Mouse (Mus musculus): ENCODE measurements around the gene Pik3c2a. TPM values are rescaled to one million over a fixed set of nuclear protein-coding genes. Genes with fewer than 3 reads are reported as not detected.

Pik3c2a gene
- total RNA-seq, 1 experiment: 36.4 TPM

GRCm38 (mm10) chr7:116308632-116308991, 134.6 kb downstream of the Pik3c2a start:
- Histone ChIP-seq H3K27ac (ENCODE audit: insufficient read depth, low read depth, low read length, poor library complexity, severe bottlenecking) (peak overlapping the region; percentile 98), H3K4me3 (ENCODE audit: insufficient read depth in 1 of 2, low read depth in 1 of 2, low read length in 2 of 2, poor library complexity in 1 of 2, severe bottlenecking in 1 of 2) (peak overlapping the region; percentile 89 to 98), H3K9me3 (ENCODE audit: control insufficient read depth, insufficient read depth, low read depth, low read length) (no peaks in the 10 kb centered on the region), H3K36me3 (ENCODE audit: control insufficient read depth, insufficient read depth, low read length, poor library complexity, severe bottlenecking) (no peaks in the 10 kb centered on the region; the same call in 1 of the 2 replicates), H3K4me1 (ENCODE audit: control insufficient read depth in 2 of 2, insufficient read depth in 2 of 2, low read length in 2 of 2, poor library complexity in 1 of 2) (peaks cover 4 to 13% of the 10 kb centered on the region in 2 experiments; a peak in 3 of 4 replicates), H3K9ac (ENCODE audit: insufficient read depth, low read depth, low read length, poor library complexity, severe bottlenecking) (peak overlapping the region; percentile 88)
- TF ChIP-seq HCFC1 (IDR thresholded peaks at IDR 0.05; ENCODE audit: borderline replicate concordance, insufficient read depth, low read length): no peak
- no peak for TF ChIP-seq CHD2 (IDR thresholded peaks at IDR 0.05; ENCODE audit: low read depth, low read length)
- no peak for TF ChIP-seq ZC3H11A (IDR thresholded peaks at IDR 0.05; ENCODE audit: borderline replicate concordance, low read depth, low read length)
- no peak for TF ChIP-seq MAFK (IDR thresholded peaks at IDR 0.05; ENCODE audit: insufficient read depth, low read depth, low read length)
- no peak for TF ChIP-seq ZNF384 (IDR thresholded peaks at IDR 0.05; ENCODE audit: low read depth, low read length)
- DNase-seq (ENCODE audit: low read depth, low spot score): peak; percentile 71
- in situ Hi-C loops (cut with MboI; ENCODE audit: low sequenced_read_pairs in 2 of 2, unreplicated experiment in 2 of 2): no loop called here

- peak within 1 kb of the TSS; percentile 98 for H3K27ac ChIP-seq (ENCODE audit: insufficient read depth, low read depth, low read length, poor library complexity, severe bottlenecking)
- H3K4me1 ChIP-seq (ENCODE audit: control insufficient read depth in 2 of 2, insufficient read depth in 2 of 2, low read length in 2 of 2, poor library complexity in 1 of 2): peaks cover 4 to 14% of the 10 kb centered on the region in 2 experiments; a peak in 3 of 4 replicates
- peak; percentile 80 for DNase-seq (ENCODE audit: low read depth, low spot score)
- no peaks in the 10 kb centered on the region for H3K9me3 ChIP-seq (ENCODE audit: control insufficient read depth, insufficient read depth, low read depth, low read length)
- TF ChIP-seq MAFK (IDR thresholded peaks at IDR 0.05; ENCODE audit: insufficient read depth, low read depth, low read length) (no peak), CHD2 (IDR thresholded peaks at IDR 0.05; ENCODE audit: low read depth, low read length) (no peak), ZNF384 (IDR thresholded peaks at IDR 0.05; ENCODE audit: low read depth, low read length) (no peak), ZC3H11A (IDR thresholded peaks at IDR 0.05; ENCODE audit: borderline replicate concordance, low read depth, low read length) (no peak), HCFC1 (IDR thresholded peaks at IDR 0.05; ENCODE audit: borderline replicate concordance, insufficient read depth, low read length) (no peak)
- in situ Hi-C loops (cut with MboI; ENCODE audit: low sequenced_read_pairs in 2 of 2, unreplicated experiment in 2 of 2): no loop called here
- H3K4me3 ChIP-seq (ENCODE audit: insufficient read depth in 1 of 2, low read depth in 1 of 2, low read length in 2 of 2, poor library complexity in 1 of 2, severe bottlenecking in 1 of 2): peak within 1 kb of the TSS; percentile 89 to 98
- peak within 1 kb of the TSS; percentile 95 for H3K9ac ChIP-seq (ENCODE audit: insufficient read depth, low read depth, low read length, poor library complexity, severe bottlenecking)
- H3K36me3 ChIP-seq (ENCODE audit: control insufficient read depth, insufficient read depth, low read length, poor library complexity, severe bottlenecking): no peaks in the 10 kb centered on the region; the same call in 1 of the 2 replicates
Observed at GRCm38 (mm10) chr7:116307871-116308631, 135.2 kb downstream of the Pik3c2a start, which contains the start of gene Plekha7. Gene Plekha7, minus strand, starts transcription at chr7:116308376.

- TF ChIP-seq CHD2 (IDR thresholded peaks at IDR 0.05; ENCODE audit: low read depth, low read length) (no peak), ZC3H11A (IDR thresholded peaks at IDR 0.05; ENCODE audit: borderline replicate concordance, low read depth, low read length) (no peak), HCFC1 (IDR thresholded peaks at IDR 0.05; ENCODE audit: borderline replicate concordance, insufficient read depth, low read length) (no peak), ZNF384 (IDR thresholded peaks at IDR 0.05; ENCODE audit: low read depth, low read length) (no peak)
- no peaks in the 10 kb centered on the region; the same call in 1 of the 2 replicates for H3K36me3 ChIP-seq (ENCODE audit: control insufficient read depth, insufficient read depth, low read length, poor library complexity, severe bottlenecking)
- peak overlapping the region; percentile 95 for H3K9ac ChIP-seq (ENCODE audit: insufficient read depth, low read depth, low read length, poor library complexity, severe bottlenecking)
- peak overlapping the region; percentile 92 for H3K27ac ChIP-seq (ENCODE audit: insufficient read depth, low read depth, low read length, poor library complexity, severe bottlenecking)
- H3K4me3 ChIP-seq (ENCODE audit: insufficient read depth in 1 of 2, low read depth in 1 of 2, low read length in 2 of 2, poor library complexity in 1 of 2, severe bottlenecking in 1 of 2): peak overlapping the region; percentile 89 to 98
- in situ Hi-C loops (cut with MboI; ENCODE audit: low sequenced_read_pairs in 2 of 2, unreplicated experiment in 2 of 2): no loop called here
- peak; percentile 76 for DNase-seq (ENCODE audit: low read depth, low spot score)
- peaks cover 4 to 14% of the 10 kb centered on the region in 2 experiments; a peak in 3 of 4 replicates for H3K4me1 ChIP-seq (ENCODE audit: control insufficient read depth in 2 of 2, insufficient read depth in 2 of 2, low read length in 2 of 2, poor library complexity in 1 of 2)
- no peaks in the 10 kb centered on the region for H3K9me3 ChIP-seq (ENCODE audit: control insufficient read depth, insufficient read depth, low read depth, low read length)
Observed at GRCm38 (mm10) chr7:116307099-116307870, 136.0 kb downstream of the Pik3c2a start.

GRCm38 (mm10) chr7:116306601-116307000, 136.6 kb downstream of the Pik3c2a start:
- no peak for DNase-seq (ENCODE audit: low read depth, low spot score)
- H3K9me3 ChIP-seq (ENCODE audit: control insufficient read depth, insufficient read depth, low read depth, low read length): no peaks in the 10 kb centered on the region
- H3K9ac ChIP-seq (ENCODE audit: insufficient read depth, low read depth, low read length, poor library complexity, severe bottlenecking): peak overlapping the region; percentile 81; the same call in 1 of the 2 replicates
- peak overlapping the region; percentile 92; the same call in 1 of the 2 replicates for H3K27ac ChIP-seq (ENCODE audit: insufficient read depth, low read depth, low read length, poor library complexity, severe bottlenecking)
- peaks cover 5 to 18% of the 10 kb centered on the region in 2 experiments; a peak in 3 of 4 replicates for H3K4me1 ChIP-seq (ENCODE audit: control insufficient read depth in 2 of 2, insufficient read depth in 2 of 2, low read length in 2 of 2, poor library complexity in 1 of 2)
- TF ChIP-seq ZC3H11A (IDR thresholded peaks at IDR 0.05; ENCODE audit: borderline replicate concordance, low read depth, low read length) (no peak), ZNF384 (IDR thresholded peaks at IDR 0.05; ENCODE audit: low read depth, low read length) (peak; percentile 14; the same call in 1 of the 2 replicates)
- in situ Hi-C loops (cut with MboI; ENCODE audit: low sequenced_read_pairs in 2 of 2, unreplicated experiment in 2 of 2): no loop called here
- H3K36me3 ChIP-seq (ENCODE audit: control insufficient read depth, insufficient read depth, low read length, poor library complexity, severe bottlenecking): no peaks in the 10 kb centered on the region; the same call in 1 of the 2 replicates
- peak overlapping the region; percentile 89 to 98 for H3K4me3 ChIP-seq (ENCODE audit: insufficient read depth in 1 of 2, low read depth in 1 of 2, low read length in 2 of 2, poor library complexity in 1 of 2, severe bottlenecking in 1 of 2)
